Mouse (Mus musculus) hindbrain, embryonic 15.5 days (tissue): Measurements from ENCODE around the gene Mier2. TPM values are rescaled to one million over a fixed set of nuclear protein-coding genes. Genes with fewer than 3 reads are reported as not detected.

ENCODE experiments used
- ATAC-seq: fragments of 200-750 bp; cut with Nextera tagmentation; 2 replicates; pipeline ENCODE4 v1.8.0; 2017; ENCODE audit warnings: low read depth, moderate number of reproducible peaks, moderate TSS enrichment; ENCODE audit not compliant: low FRiP score
- H3K27ac ChIP-seq: fragments of 300-500 bp; sonication (generic); replicated peaks from 2 replicates; pipeline ENCODE4 v1.5.1; 2015; ENCODE audit warnings: mild to moderate bottlenecking, inconsistent platforms
- H3K27me3 ChIP-seq: fragments of 300-500 bp; sonication (generic); 2 replicates; pipeline ENCODE4 v1.6.1; 2015; ENCODE audit warnings: control low read depth, inconsistent platforms
- H3K36me3 ChIP-seq: fragments of 300-500 bp; sonication (generic); 2 replicates; pipeline ENCODE4 v1.6.1; 2015; ENCODE audit warnings: control low read depth, inconsistent platforms
- H3K4me1 ChIP-seq: fragments of 300-500 bp; sonication (generic); replicated peaks from 2 replicates; pipeline ENCODE4 v1.6.1; 2015; ENCODE audit warnings: control low read depth, inconsistent platforms
- H3K4me2 ChIP-seq: fragments of 300-500 bp; sonication (generic); 2 replicates; pipeline ENCODE4 v1.6.1; 2015; ENCODE audit warnings: moderate library complexity, mild to moderate bottlenecking, inconsistent platforms
- H3K4me3 ChIP-seq: fragments of 300-500 bp; sonication (generic); 2 replicates; pipeline ENCODE4 v1.5.1; 2015; ENCODE audit warnings: mild to moderate bottlenecking, inconsistent platforms
- H3K9ac ChIP-seq: fragments of 300-500 bp; sonication (generic); 2 replicates; pipeline ENCODE4 v1.6.1; 2015; ENCODE audit warnings: inconsistent platforms
- H3K9me3 ChIP-seq: fragments of 300-500 bp; sonication (generic); 2 replicates; pipeline ENCODE4 v1.6.1; 2016; ENCODE audit warnings: control low read depth, inconsistent platforms
- WGBS: fragments of 180-500 bp; shearing (Covaris S2); methylation state at CpG from one replicate; pipeline ENCODE4 v1.1.7; 2015; 5-methylcytosine and 5-hydroxymethylcytosine counted together
- polyA plus RNA-seq: library from polyadenylated mRNA; unstranded; fragments of >200 nt; fragmentation: Nextera tagmentation; extraction: Ambion mirVana; gene quantifications from 2 replicates; pipeline ENCODE4 v1.2.1, GENCODE M21; 2015

The Mier2 gene
- polyA plus RNA-seq, 1 experiment from 2014 or later, result 75.6 TPM

- 88% methylated on average over 6 of the region's 6 CpGs for WGBS
- Histone ChIP-seq H3K9me3 (no peaks in the 10 kb centered on the region), H3K27me3 (no peaks in the 10 kb centered on the region), H3K9ac (no peak overlapping the region), H3K4me3 (no peak overlapping the region), H3K27ac (no peak overlapping the region), H3K4me2 (no peak overlapping the region), H3K36me3 (no peaks in the 10 kb centered on the region), H3K4me1 (no peaks in the 10 kb centered on the region)
- ATAC-seq, result no peak
These were observed 30.1 kb upstream of the Mier2 start for GRCm38 (mm10) chr10:79585136-79585535.

GRCm38 (mm10) chr10:79584426-79584825, 29.4 kb upstream of the Mier2 start:
- Histone ChIP-seq H3K9me3 (no peaks in the 10 kb centered on the region), H3K36me3 (no peaks in the 10 kb centered on the region), H3K4me1 (no peaks in the 10 kb centered on the region), H3K4me3 (no peak overlapping the region), H3K27me3 (no peaks in the 10 kb centered on the region), H3K4me2 (no peak overlapping the region), H3K27ac (no peak overlapping the region), H3K9ac (no peak overlapping the region)
- no peak for ATAC-seq
- WGBS, result 81% methylated on average over 9 of the region's 9 CpGs

- no peak overlapping the region for H3K9ac ChIP-seq
- no peak overlapping the region for H3K27ac ChIP-seq
- H3K27me3 ChIP-seq, result no peaks in the 10 kb centered on the region
- H3K4me2 ChIP-seq, result no peak overlapping the region
- 76% methylated on average over 7 of the region's 7 CpGs for WGBS
- H3K4me3 ChIP-seq, result no peak overlapping the region
- no peaks in the 10 kb centered on the region for H3K9me3 ChIP-seq
- no peaks in the 10 kb centered on the region for H3K36me3 ChIP-seq
- no peak for ATAC-seq
- no peaks in the 10 kb centered on the region for H3K4me1 ChIP-seq
These were observed 29.0 kb upstream of the Mier2 start for GRCm38 (mm10) chr10:79584021-79584420.

DNA sequence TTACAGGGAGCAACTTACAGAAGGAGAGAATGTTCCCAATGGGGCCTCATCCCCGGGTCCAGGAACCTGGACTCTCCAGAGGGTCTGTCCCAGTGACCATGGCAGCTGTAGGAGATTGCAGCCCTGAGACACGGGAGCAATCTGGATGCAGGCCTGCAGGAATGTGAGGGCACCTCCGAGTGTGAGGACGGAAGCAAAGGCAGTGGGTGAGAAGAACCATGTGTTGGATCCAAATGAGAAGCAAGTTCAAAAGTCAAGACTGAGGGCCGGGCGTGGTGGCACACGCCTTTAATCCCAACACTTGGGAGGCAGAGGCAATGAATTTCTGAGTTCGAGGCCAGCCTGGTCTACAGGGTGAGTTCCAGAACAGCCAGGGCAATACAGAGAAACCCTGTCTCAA, 26.5 kb upstream of the Mier2 start:
- no peak overlapping the region for H3K9ac ChIP-seq
- no peaks in the 10 kb centered on the region for H3K4me1 ChIP-seq
- no peak overlapping the region for H3K27ac ChIP-seq
- no peak overlapping the region for H3K4me2 ChIP-seq
- H3K27me3 ChIP-seq, result no peaks in the 10 kb centered on the region
- no peak overlapping the region for H3K4me3 ChIP-seq
- H3K9me3 ChIP-seq, result no peaks in the 10 kb centered on the region
- ATAC-seq, result no peak
- 90% methylated on average over 8 of the region's 8 CpGs for WGBS
- H3K36me3 ChIP-seq, result no peaks in the 10 kb centered on the region

- ATAC-seq, result no peak
- 44% methylated on average over 6 of the region's 6 CpGs for WGBS
- Histone ChIP-seq H3K4me1 (no peaks in the 10 kb centered on the region), H3K9ac (no peak overlapping the region), H3K4me3 (no peak overlapping the region), H3K36me3 (no peaks in the 10 kb centered on the region), H3K4me2 (no peak overlapping the region), H3K27ac (no peak overlapping the region), H3K27me3 (no peaks in the 10 kb centered on the region), H3K9me3 (no peaks in the 10 kb centered on the region)
These were observed 25.8 kb upstream of the Mier2 start for GRCm38 (mm10) chr10:79580811-79581210.

GRCm38 (mm10) chr10:79580356-79580755, 25.4 kb upstream of the Mier2 start:
- 71% methylated on average over 7 of the region's 7 CpGs for WGBS
- Histone ChIP-seq H3K27ac (no peak overlapping the region), H3K4me3 (no peak overlapping the region), H3K4me2 (no peak overlapping the region), H3K4me1 (no peaks in the 10 kb centered on the region), H3K36me3 (no peaks in the 10 kb centered on the region), H3K27me3 (no peaks in the 10 kb centered on the region), H3K9ac (no peak overlapping the region), H3K9me3 (no peaks in the 10 kb centered on the region)
- ATAC-seq, result no peak

GRCm38 (mm10) chr10:79579781-79580180, 24.8 kb upstream of the Mier2 start:
- Histone ChIP-seq H3K27ac (no peak overlapping the region), H3K4me3 (no peak overlapping the region), H3K9ac (no peak overlapping the region), H3K4me2 (no peak overlapping the region), H3K4me1 (no peaks in the 10 kb centered on the region), H3K27me3 (no peaks in the 10 kb centered on the region), H3K36me3 (no peaks in the 10 kb centered on the region), H3K9me3 (no peaks in the 10 kb centered on the region)
- ATAC-seq, result no peak
- WGBS, result 76% methylated on average over 12 of the region's 12 CpGs

DNA sequence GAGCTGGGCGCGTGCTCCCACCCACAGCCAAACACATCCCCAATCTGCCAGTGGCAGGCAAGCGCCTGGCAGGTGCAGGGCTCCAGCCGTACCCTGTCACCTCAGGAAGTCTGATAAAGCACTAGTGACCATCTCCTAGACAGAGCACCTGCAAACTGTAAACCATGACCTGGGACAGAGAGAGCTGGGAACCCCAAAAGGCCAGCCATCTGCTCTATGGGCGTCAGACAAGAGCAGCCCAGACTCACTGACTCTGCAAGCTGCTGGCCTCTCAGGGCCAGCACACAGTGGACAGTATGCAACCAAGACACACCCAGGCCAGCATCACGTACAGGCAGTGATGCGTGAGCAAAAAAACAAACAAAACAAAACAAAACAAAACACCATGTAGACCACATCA, 23.9 kb upstream of the Mier2 start:
- Histone ChIP-seq H3K9me3 (no peaks in the 10 kb centered on the region), H3K36me3 (no peaks in the 10 kb centered on the region), H3K4me2 (no peak overlapping the region), H3K9ac (no peak overlapping the region), H3K27me3 (no peaks in the 10 kb centered on the region), H3K4me3 (no peak overlapping the region), H3K27ac (no peak overlapping the region), H3K4me1 (no peaks in the 10 kb centered on the region)
- WGBS, result 83% methylated on average over 7 of the region's 7 CpGs
- no peak for ATAC-seq

- Histone ChIP-seq H3K9me3 (no peaks in the 10 kb centered on the region), H3K4me1 (no peaks in the 10 kb centered on the region), H3K9ac (no peak overlapping the region), H3K27me3 (no peaks in the 10 kb centered on the region), H3K4me3 (no peak overlapping the region), H3K4me2 (no peak overlapping the region), H3K36me3 (no peaks in the 10 kb centered on the region), H3K27ac (no peak overlapping the region)
- ATAC-seq, result no peak
- WGBS, result 48% methylated on average over 9 of the region's 9 CpGs
These were observed 23.3 kb upstream of the Mier2 start for GRCm38 (mm10) chr10:79578276-79578675.

GRCm38 (mm10) chr10:79577376-79577775, 22.4 kb upstream of the Mier2 start:
- no peaks in the 10 kb centered on the region for H3K4me1 ChIP-seq
- no peak overlapping the region for H3K4me3 ChIP-seq
- no peak for ATAC-seq
- WGBS, result 76% methylated on average over 4 of the region's 4 CpGs
- no peak overlapping the region for H3K27ac ChIP-seq
- no peaks in the 10 kb centered on the region for H3K9me3 ChIP-seq
- H3K36me3 ChIP-seq, result no peaks in the 10 kb centered on the region
- no peaks in the 10 kb centered on the region for H3K27me3 ChIP-seq
- H3K4me2 ChIP-seq, result no peak overlapping the region
- H3K9ac ChIP-seq, result no peak overlapping the region

DNA sequence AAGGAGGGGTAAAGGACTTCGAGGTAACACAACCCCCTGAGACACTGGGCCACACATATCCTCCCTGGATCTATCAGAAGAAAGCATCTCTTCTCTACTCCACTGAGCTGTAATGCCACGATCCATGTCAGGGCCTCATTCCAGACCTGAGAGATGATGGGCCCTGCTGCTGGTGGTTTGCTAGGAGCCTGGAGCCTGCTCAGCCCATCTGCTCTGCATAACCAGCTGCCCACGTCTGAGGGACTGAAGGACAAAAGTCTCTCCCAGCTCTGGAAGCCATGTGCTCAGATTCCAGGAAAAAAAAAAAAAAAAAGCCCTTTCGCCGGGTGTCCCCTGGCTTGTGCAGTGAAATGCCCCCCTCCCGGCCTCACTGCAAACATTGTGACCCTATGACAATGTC, 20.8 kb upstream of the Mier2 start:
- Histone ChIP-seq H3K27me3 (no peaks in the 10 kb centered on the region), H3K9me3 (no peaks in the 10 kb centered on the region), H3K4me2 (no peak overlapping the region), H3K27ac (no peak overlapping the region), H3K9ac (no peak overlapping the region), H3K4me1 (no peaks in the 10 kb centered on the region), H3K4me3 (no peak overlapping the region), H3K36me3 (no peaks in the 10 kb centered on the region)
- ATAC-seq, result no peak
- 83% methylated on average over 6 of the region's 6 CpGs for WGBS

GRCm38 (mm10) chr10:79574796-79575195, 19.8 kb upstream of the Mier2 start:
- Histone ChIP-seq H3K27me3 (no peaks in the 10 kb centered on the region), H3K9ac (no peak overlapping the region), H3K4me3 (no peak overlapping the region), H3K9me3 (no peaks in the 10 kb centered on the region), H3K27ac (no peak overlapping the region), H3K4me2 (no peak overlapping the region), H3K4me1 (no peaks in the 10 kb centered on the region), H3K36me3 (no peaks in the 10 kb centered on the region)
- no peak for ATAC-seq
- WGBS, result 91% methylated on average over 6 of the region's 6 CpGs

GRCm38 (mm10) chr10:79574350-79574749, 19.4 kb upstream of the Mier2 start:
- Histone ChIP-seq H3K36me3 (no peaks in the 10 kb centered on the region), H3K4me3 (no peak overlapping the region), H3K9me3 (no peaks in the 10 kb centered on the region), H3K27me3 (no peaks in the 10 kb centered on the region), H3K4me1 (no peaks in the 10 kb centered on the region), H3K9ac (no peak overlapping the region), H3K27ac (no peak overlapping the region), H3K4me2 (no peak overlapping the region)
- 87% methylated on average over 8 of the region's 8 CpGs for WGBS
- ATAC-seq, result no peak
